Mouse (Mus musculus): Measurements from ENCODE around the gene Pde4d.

DNA sequence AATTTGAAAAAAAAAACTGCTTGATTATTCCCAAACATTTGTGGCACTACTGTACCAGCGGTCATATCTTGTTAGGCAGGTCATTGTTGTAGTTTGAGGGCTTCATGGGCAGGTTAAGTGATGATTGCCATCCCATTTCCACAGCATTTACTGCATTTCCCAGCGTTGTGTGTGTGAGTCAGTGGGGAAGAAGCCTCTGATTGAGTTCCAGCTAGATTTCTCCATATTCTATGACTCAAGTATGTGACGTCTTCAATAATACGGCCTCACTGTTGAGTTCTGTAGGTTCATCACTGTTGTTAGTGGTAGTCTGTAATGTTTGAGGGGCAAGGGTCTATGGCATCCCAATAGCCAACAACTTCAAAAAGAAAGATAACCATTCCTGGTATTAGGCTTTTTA is 255.7 kb downstream of the Pde4d start:
- TF ChIP-seq CTCF (IDR thresholded peaks at IDR 0.05; ENCODE audit: low read depth): no peak
- no peak for TF ChIP-seq EP300 (optimal IDR thresholded peaks at IDR 0.05)

Data from stomach, postnatal 0 days (tissue).